25 mouse cellular contexts compared by ENCODE assay signal in the genomic region with DNA sequence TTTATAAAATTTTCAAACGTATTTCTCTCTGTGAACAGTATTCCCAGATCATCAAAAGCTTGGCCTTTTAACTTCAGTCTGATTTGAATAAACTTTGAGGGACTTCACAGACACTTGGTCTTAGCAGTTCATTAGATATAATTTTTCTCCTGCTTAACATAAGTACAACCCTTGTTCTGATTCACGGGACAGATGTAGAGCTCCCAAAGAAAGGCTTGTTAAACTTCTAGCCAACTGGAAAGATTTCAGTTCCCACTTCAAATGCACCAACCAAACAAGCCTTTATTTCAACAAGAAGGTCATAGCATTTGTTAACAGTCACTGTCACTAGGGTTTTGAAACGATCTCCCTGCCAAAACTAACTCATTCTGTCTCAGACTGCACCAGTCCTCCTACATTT.
A peak's percentile ranks its signal among the peaks of the same experiment; 100 is the strongest.
DNase-seq lines count a peak whose midpoint lies in the region; ATAC-seq and TF ChIP-seq lines count a peak whose summit lies in the region.
"Had no signal": no experiment of that assay in that cellular context is flagged by ENCODE, and none has a peak within 500 bp of the region (broad histone marks: within the 10 kb centered on the region; RNA-seq: fewer than 3 reads in every experiment).

No protein-coding gene starts in this region.

- H3K4me3 ChIP-seq in lung, embryonic 14.5 days (ENCODE audit: low read depth, low read length), result no peak overlapping the region
- no peak overlapping the region for H3K4me3 ChIP-seq in lung, postnatal 0 days (ENCODE audit: low read depth, low read length)
- H3K4me3 ChIP-seq in lung, adult 2 months (replicated peaks; ENCODE audit: extremely low read depth, low read depth, low read length), result no peak overlapping the region
- H3K4me3 ChIP-seq: embryonic facial prominence, embryonic 12.5 days; embryonic facial prominence, embryonic 15.5 days; heart, embryonic 12.5 days; heart, embryonic 15.5 days had no signal

- peak; percentile 87 for DNase-seq in lung, embryonic 14.5 days
- DNase-seq in lung, adult 18-20 months, result no peak
- DNase-seq in lung, postnatal 0 days (ENCODE audit: low spot score), result peak; percentile 59
- DNase-seq in lung, adult 2 months, result no peak
- DNase-seq in lung, postnatal 10 days, result peak; percentile 30
- DNase-seq in adrenal gland, adult (ENCODE audit: inconsistent age in 2 of 2, low spot score in 1 of 2), result no peak
- DNase-seq in heart, postnatal 36 days, result no peak
- DNase-seq: adrenal gland, postnatal 10 days; adrenal gland, postnatal 36 days; cerebellum, adult 11 months; cerebellum, adult 2 months; cerebellum, adult 9-11 months; cerebellum, postnatal 25 days; gastrocnemius, postnatal 25 days; heart, adult 18-20 months; heart, postnatal 4 days had no signal

- no peak overlapping the region for H3K27ac ChIP-seq in lung, embryonic 14.5 days (ENCODE audit: low read depth)
- no peak overlapping the region for H3K27ac ChIP-seq in lung, postnatal 0 days (ENCODE audit: low read length)
- H3K27ac ChIP-seq: embryonic facial prominence, embryonic 12.5 days; embryonic facial prominence, embryonic 15.5 days; heart, embryonic 15.5 days; hindbrain, embryonic 14.5 days; hindbrain, postnatal 0 days had no signal

- TF ChIP-seq EP300 in lung, postnatal 0 days (IDR thresholded peaks at IDR 0.05), result peak; percentile 42; the same call in 1 of the 2 replicates

- H3K4me2 ChIP-seq in lung, embryonic 14.5 days, result no peak overlapping the region
- H3K4me2 ChIP-seq in lung, postnatal 0 days (replicated peaks; ENCODE audit: low read depth, low read length), result no peak overlapping the region
- H3K4me2 ChIP-seq: embryonic facial prominence, embryonic 12.5 days; embryonic facial prominence, embryonic 15.5 days; heart, embryonic 12.5 days; heart, embryonic 15.5 days; hindbrain, embryonic 14.5 days had no signal

- no peak for TF ChIP-seq POLR2A in lung, adult 2 months (IDR thresholded peaks at IDR 0.05; ENCODE audit: borderline replicate concordance, extremely low read depth, low read depth, low read length)

- intact Hi-C loops in heart, postnatal 36 days (cut with DNase I), result no loop called here

- H3K9ac ChIP-seq in lung, embryonic 14.5 days, result no peak overlapping the region
- H3K9ac ChIP-seq in lung, postnatal 0 days (replicated peaks; ENCODE audit: low read depth), result no peak overlapping the region
- H3K9ac ChIP-seq: embryonic facial prominence, embryonic 12.5 days; embryonic facial prominence, embryonic 15.5 days; heart, embryonic 12.5 days; heart, embryonic 15.5 days; hindbrain, embryonic 14.5 days had no signal

- ATAC-seq in lung, embryonic 14.5 days (ENCODE audit: insufficient read depth), result peak; percentile 95
- peak; percentile 48; the same call in 1 of the 2 replicates for ATAC-seq in lung, postnatal 0 days
- ATAC-seq: activated CD4-positive, CD25-positive, alpha-beta regulatory T cell, adult 4 months; CD4-positive, CD25-positive, alpha-beta regulatory T cell, adult 4 months; forebrain, embryonic 14.5 days; hindbrain, postnatal 0 days had no signal

- no peaks in the 10 kb centered on the region for H3K9me3 ChIP-seq in lung, embryonic 14.5 days (ENCODE audit: low read depth, low read length)
- H3K9me3 ChIP-seq in lung, postnatal 0 days (ENCODE audit: low read length), result no peaks in the 10 kb centered on the region
- H3K9me3 ChIP-seq: embryonic facial prominence, embryonic 12.5 days; embryonic facial prominence, embryonic 15.5 days; heart, embryonic 12.5 days; heart, embryonic 15.5 days had no signal

- H3K27me3 ChIP-seq in lung, embryonic 14.5 days (ENCODE audit: insufficient read depth, low read length), result no peaks in the 10 kb centered on the region
- no peaks in the 10 kb centered on the region for H3K27me3 ChIP-seq in lung, postnatal 0 days (replicated peaks; ENCODE audit: insufficient read depth, low read length)
- H3K27me3 ChIP-seq: embryonic facial prominence, embryonic 12.5 days; embryonic facial prominence, embryonic 15.5 days; heart, embryonic 12.5 days; heart, embryonic 15.5 days had no signal

- no peak for TF ChIP-seq CTCF in lung, embryonic 14.5 days (IDR thresholded peaks at IDR 0.05; ENCODE audit: low read depth)
- no peak for TF ChIP-seq CTCF in lung, postnatal 0 days (IDR thresholded peaks at IDR 0.05)
- TF ChIP-seq CTCF in lung, adult 2 months (IDR thresholded peaks at IDR 0.05; ENCODE audit: insufficient read depth, low read length), result no peak

- WGBS in lung, embryonic 14.5 days, result 20% methylated on average over 3 of the region's 3 CpGs
- WGBS in lung, postnatal 0 days, result 24% methylated on average over 3 of the region's 3 CpGs
- 26% methylated on average over 3 of the region's 3 CpGs for WGBS in lung, adult 2 months

- H3K4me1 ChIP-seq in lung, embryonic 14.5 days (ENCODE audit: insufficient read depth), result no peaks in the 10 kb centered on the region
- no peaks in the 10 kb centered on the region for H3K4me1 ChIP-seq in lung, postnatal 0 days (ENCODE audit: insufficient read depth, low read depth, low read length)
- H3K4me1 ChIP-seq in lung, adult 2 months (ENCODE audit: control insufficient read depth, insufficient read depth, low read length), result no peaks in the 10 kb centered on the region
- H3K4me1 ChIP-seq: embryonic facial prominence, embryonic 12.5 days; embryonic facial prominence, embryonic 15.5 days; heart, embryonic 12.5 days; heart, embryonic 15.5 days had no signal

- no peaks in the 10 kb centered on the region for H3K36me3 ChIP-seq in lung, embryonic 14.5 days (ENCODE audit: insufficient read depth)
- H3K36me3 ChIP-seq in lung, postnatal 0 days (ENCODE audit: insufficient read depth, low read length), result no peaks in the 10 kb centered on the region
- H3K36me3 ChIP-seq: embryonic facial prominence, embryonic 12.5 days; embryonic facial prominence, embryonic 15.5 days; heart, embryonic 12.5 days; heart, embryonic 15.5 days had no signal

Comparison
In these comparisons a context has a peak if more than half of its experiments do, and no peak if none do; other contexts are left out.
1. DNase-seq: peak in lung, embryonic 14.5 days (single experiment), lung, postnatal 0 days (single experiment) and lung, postnatal 10 days (single experiment); none in lung, adult 18-20 months (0 of 2), lung, adult 2 months (single experiment), adrenal gland, adult (0 of 2) and heart, postnatal 36 days (0 of 2).